8 mouse cellular contexts compared by ENCODE assay signal in genomic region chr7:83632682-83633120, GRCm38 (mm10). TPM values are rescaled to one million over a fixed set of nuclear protein-coding genes. Genes with fewer than 3 reads are reported as not detected.
DNase-seq lines count a peak whose midpoint lies in the region; ATAC-seq and TF ChIP-seq lines count a peak whose summit lies in the region.

No protein-coding gene starts in this region.

- no peak for ATAC-seq in kidney, postnatal 0 days (replicated peaks; ENCODE audit: low FRiP score, low read depth)
- ATAC-seq in embryonic facial prominence, embryonic 12.5 days (ENCODE audit: insufficient number of reproducible peaks, insufficient read depth, low FRiP score, low TSS enrichment): no peak
- no peak for ATAC-seq in intestine, embryonic 15.5 days
- ATAC-seq in neural tube, embryonic 13.5 days (ENCODE audit: low read depth): no peak

- peak overlapping the region; percentile 71 for H3K4me3 ChIP-seq in kidney, postnatal 0 days (replicated peaks; ENCODE audit: low read depth, low read length)
- H3K4me3 ChIP-seq in embryonic facial prominence, embryonic 12.5 days: peak overlapping the region; percentile 61
- peak overlapping the region; percentile 59 for H3K4me3 ChIP-seq in intestine, embryonic 15.5 days (replicated peaks)
- H3K4me3 ChIP-seq in neural tube, embryonic 13.5 days: peak overlapping the region; percentile 52

- H3K27ac ChIP-seq in kidney, postnatal 0 days: peak overlapping the region; percentile 87; the same call in 1 of the 2 replicates
- no peak overlapping the region for H3K27ac ChIP-seq in embryonic facial prominence, embryonic 12.5 days
- H3K27ac ChIP-seq in intestine, embryonic 15.5 days: peak overlapping the region; percentile 48
- H3K27ac ChIP-seq in neural tube, embryonic 13.5 days (replicated peaks): no peak overlapping the region

- 34% methylated on average over 6 of the region's 6 CpGs for WGBS in kidney, postnatal 0 days
- 37% methylated on average over 6 of the region's 6 CpGs for WGBS in embryonic facial prominence, embryonic 12.5 days
- 26% methylated on average over 6 of the region's 6 CpGs for WGBS in intestine, embryonic 15.5 days
- 66% methylated on average over 6 of the region's 6 CpGs for WGBS in neural tube, embryonic 13.5 days

- no peak for TF ChIP-seq CTCF in kidney, postnatal 0 days (IDR thresholded peaks at IDR 0.05; ENCODE audit: low read depth)

- peaks cover 15% of the 10 kb centered on the region for H3K4me1 ChIP-seq in kidney, postnatal 0 days (replicated peaks; ENCODE audit: insufficient read depth, low read length)
- peaks cover 24% of the 10 kb centered on the region for H3K4me1 ChIP-seq in embryonic facial prominence, embryonic 12.5 days
- peaks cover 15% of the 10 kb centered on the region for H3K4me1 ChIP-seq in intestine, embryonic 15.5 days (replicated peaks)
- peaks cover 24% of the 10 kb centered on the region for H3K4me1 ChIP-seq in neural tube, embryonic 13.5 days (replicated peaks)

- peak overlapping the region; percentile 87 for H3K4me2 ChIP-seq in kidney, postnatal 0 days (ENCODE audit: low read length)
- H3K4me2 ChIP-seq in embryonic facial prominence, embryonic 12.5 days (replicated peaks): peak overlapping the region; percentile 69
- H3K4me2 ChIP-seq in intestine, embryonic 15.5 days (replicated peaks): peak overlapping the region; percentile 70
- H3K4me2 ChIP-seq in neural tube, embryonic 13.5 days: peak overlapping the region; percentile 63

- H3K9ac ChIP-seq in kidney, postnatal 0 days (ENCODE audit: low read depth, low read length): peak overlapping the region; percentile 80; the same call in 1 of the 2 replicates
- 0 out of 2 replicates have a peak overlapping the region, but pooled peaks have one; percentile 11 for H3K9ac ChIP-seq in embryonic facial prominence, embryonic 12.5 days
- H3K9ac ChIP-seq in intestine, embryonic 15.5 days: peak overlapping the region; percentile 71
- peak overlapping the region; percentile 65; the same call in 1 of the 2 replicates for H3K9ac ChIP-seq in neural tube, embryonic 13.5 days

- no peaks in the 10 kb centered on the region for H3K9me3 ChIP-seq in kidney, postnatal 0 days (replicated peaks; ENCODE audit: low read length)
- H3K9me3 ChIP-seq in embryonic facial prominence, embryonic 12.5 days: no peaks in the 10 kb centered on the region
- H3K9me3 ChIP-seq in intestine, embryonic 15.5 days: no peaks in the 10 kb centered on the region
- no peaks in the 10 kb centered on the region for H3K9me3 ChIP-seq in neural tube, embryonic 13.5 days

- no peak for DNase-seq in kidney, postnatal 0 days (ENCODE audit: low spot score)
- no peak for DNase-seq in kidney, adult 18-20 months
- no peak for DNase-seq in embryo, embryonic 10.5 days (ENCODE audit: low spot score)
- DNase-seq in adrenal gland, postnatal 36 days: no peak
- DNase-seq in MN1 (ENCODE audit: low spot score): no peak

- H3K36me3 ChIP-seq in kidney, postnatal 0 days (ENCODE audit: insufficient read depth, low read length): no peaks in the 10 kb centered on the region
- H3K36me3 ChIP-seq in embryonic facial prominence, embryonic 12.5 days: peaks cover 15% of the 10 kb centered on the region; the same call in 1 of the 2 replicates
- H3K36me3 ChIP-seq in intestine, embryonic 15.5 days: peaks cover 8% of the 10 kb centered on the region; the same call in 1 of the 2 replicates
- H3K36me3 ChIP-seq in neural tube, embryonic 13.5 days: no peaks in the 10 kb centered on the region

- H3K27me3 ChIP-seq in kidney, postnatal 0 days (ENCODE audit: insufficient read depth, low read length): no peaks in the 10 kb centered on the region
- no peaks in the 10 kb centered on the region for H3K27me3 ChIP-seq in embryonic facial prominence, embryonic 12.5 days
- H3K27me3 ChIP-seq in intestine, embryonic 15.5 days (replicated peaks): no peaks in the 10 kb centered on the region
- no peaks in the 10 kb centered on the region for H3K27me3 ChIP-seq in neural tube, embryonic 13.5 days

RNA-seq across cellular contexts. Expression of gene Stard5, which starts 0.9 kb away (rescaled TPM):
- polyA plus RNA-seq in kidney, postnatal 0 days (2015; fragmentation: Nextera tagmentation; extraction: Ambion mirVana): 45.9 and 51.2 TPM in 2 replicates
- 25.7 and 27.2 TPM in 2 replicates for polyA plus RNA-seq in embryonic facial prominence, embryonic 12.5 days (2016; fragmentation: Nextera tagmentation; extraction: Ambion mirVana)
- 50.5 and 52.3 TPM in 2 replicates for polyA plus RNA-seq in intestine, embryonic 15.5 days (2015; fragmentation: Nextera tagmentation; extraction: Ambion mirVana)
- polyA plus RNA-seq in neural tube, embryonic 13.5 days (2015; fragmentation: Nextera tagmentation; extraction: Ambion mirVana): 6.8 and 7.4 TPM in 2 replicates
- total RNA-seq in adrenal gland, postnatal 36 days (2021): 10 to 100 TPM; 21.2 to 32.8 TPM

RNA-seq across cellular contexts. Expression of gene Tmc3, which starts 48.0 kb away (rescaled TPM):
- 1.9 and 2.3 TPM in 2 replicates for polyA plus RNA-seq in kidney, postnatal 0 days (2015; fragmentation: Nextera tagmentation; extraction: Ambion mirVana)
- 1.7 and 1.8 TPM in 2 replicates for polyA plus RNA-seq in embryonic facial prominence, embryonic 12.5 days (2016; fragmentation: Nextera tagmentation; extraction: Ambion mirVana)
- polyA plus RNA-seq in intestine, embryonic 15.5 days (2015; fragmentation: Nextera tagmentation; extraction: Ambion mirVana): 0.90 and 1.1 TPM in 2 replicates
- 0.59 and 0.64 TPM in 2 replicates for polyA plus RNA-seq in neural tube, embryonic 13.5 days (2015; fragmentation: Nextera tagmentation; extraction: Ambion mirVana)
- total RNA-seq in adrenal gland, postnatal 36 days (2021): under 1 TPM; 0.07 to 0.36 TPM

Comparison
In these comparisons a context has a peak if more than half of its experiments do, and no peak if none do; other contexts are left out.
1. H3K27ac ChIP-seq: peak in kidney, postnatal 0 days (single experiment) and intestine, embryonic 15.5 days (single experiment); none in embryonic facial prominence, embryonic 12.5 days (single experiment) and neural tube, embryonic 13.5 days (single experiment).
2. H3K9ac ChIP-seq: peak in every context shown above with its lines; median percentile 80 in kidney, postnatal 0 days; 71 in intestine, embryonic 15.5 days; 65 in neural tube, embryonic 13.5 days; 11 in embryonic facial prominence, embryonic 12.5 days.
3. Peak in every context shown above with its lines, with median percentiles within 50 percentile points of each other: H3K4me2 ChIP-seq and H3K4me3 ChIP-seq.